Mouse (Mus musculus) neural tube, embryonic 11.5 days (tissue): ENCODE results near the gene Htt. TPM values are rescaled to one million over a fixed set of nuclear protein-coding genes. Genes with fewer than 3 reads are reported as not detected.

Source experiments
- ATAC-seq: fragments of 200-750 bp; cut with Nextera tagmentation; 2 replicates; pipeline ENCODE4 v1.8.0; 2017; ENCODE audit warnings: moderate number of reproducible peaks, mild to moderate bottlenecking, moderate TSS enrichment, moderate library complexity; ENCODE audit not compliant: insufficient read depth, low FRiP score, low TSS enrichment
- DNase-seq: peaks from one replicate; pipeline ENCODE4 v3.0.0-alpha.2; 2015; ENCODE audit warnings: low spot score
- H3K27ac ChIP-seq: fragments of 300-500 bp; sonication (generic); 2 replicates; pipeline ENCODE4 v1.5.1; 2014; ENCODE audit warnings: low read depth, mild to moderate bottlenecking, low read length
- H3K27me3 ChIP-seq: fragments of 300-500 bp; sonication (generic); 2 replicates; pipeline ENCODE4 v1.6.1; 2014; ENCODE audit warnings: mild to moderate bottlenecking, low read length, mixed read lengths; ENCODE audit not compliant: control insufficient read depth, insufficient read depth
- H3K36me3 ChIP-seq: fragments of 300-500 bp; sonication (generic); 2 replicates; pipeline ENCODE4 v1.6.1; 2014; ENCODE audit warnings: mild to moderate bottlenecking, low read length, moderate library complexity, mixed read lengths; ENCODE audit not compliant: control insufficient read depth, insufficient read depth
- H3K4me1 ChIP-seq: fragments of 300-500 bp; sonication (generic); 2 replicates; pipeline ENCODE4 v1.6.1; 2014; ENCODE audit warnings: low read length, mixed read lengths; ENCODE audit not compliant: control insufficient read depth, insufficient read depth
- H3K4me2 ChIP-seq: fragments of 300-500 bp; sonication (generic); 2 replicates; pipeline ENCODE4 v1.6.1; 2014; ENCODE audit warnings: low read depth, mild to moderate bottlenecking, moderate library complexity
- H3K4me3 ChIP-seq: fragments of 300-500 bp; sonication (generic); 2 replicates; pipeline ENCODE4 v1.5.1; 2014; ENCODE audit warnings: low read depth, low read length
- H3K9ac ChIP-seq: fragments of 300-500 bp; sonication (generic); 2 replicates; pipeline ENCODE4 v1.6.1; 2014; ENCODE audit warnings: mild to moderate bottlenecking, low read length
- H3K9me3 ChIP-seq: fragments of 300-500 bp; sonication (generic); 2 replicates; pipeline ENCODE4 v1.6.1; 2016; ENCODE audit warnings: low read length; ENCODE audit not compliant: control insufficient read depth
- WGBS: fragments of 180-500 bp; shearing (Covaris S2); extraction: QIAGEN DNeasy Blood & Tissue Kit; methylation state at CpG from one replicate; pipeline ENCODE4 v1.1.7; 2014; 5-methylcytosine and 5-hydroxymethylcytosine counted together
- polyA plus RNA-seq: library from polyadenylated mRNA; unstranded; fragments of >200 nt; fragmentation: Nextera tagmentation; extraction: Ambion mirVana; gene quantifications from 2 replicates; pipeline ENCODE4 v1.2.1, GENCODE M21; 2014

Gene Htt
- polyA plus RNA-seq, 1 experiment from 2014 or later = 16.3 TPM

GRCm38 (mm10) chr5:34902811-34903385 lies 141.4 kb downstream of the Htt start:
- no peak for DNase-seq
- no peak overlapping the region for H3K4me3 ChIP-seq

GRCm38 (mm10) chr5:34904412-34904811 lies 142.9 kb downstream of the Htt start:
- Histone ChIP-seq H3K4me2 (no peak overlapping the region), H3K36me3 (peaks cover 19% of the 10 kb centered on the region), H3K9ac (no peak overlapping the region), H3K4me3 (no peak overlapping the region), H3K9me3 (no peaks in the 10 kb centered on the region), H3K4me1 (no peaks in the 10 kb centered on the region), H3K27me3 (no peaks in the 10 kb centered on the region), H3K27ac (no peak overlapping the region)
- DNase-seq = no peak
- ATAC-seq = no peak

More at GRCm38 (mm10) chr5:34902811-34903385, 141.4 kb downstream of the Htt start:
- H3K27ac ChIP-seq = no peak overlapping the region
- H3K9me3 ChIP-seq = no peaks in the 10 kb centered on the region
- no peaks in the 10 kb centered on the region for H3K27me3 ChIP-seq
- no peaks in the 10 kb centered on the region for H3K4me1 ChIP-seq
- 97% methylated on average over 5 of the region's 5 CpGs for WGBS
- no peak overlapping the region for H3K4me2 ChIP-seq
- no peak overlapping the region for H3K9ac ChIP-seq
- H3K36me3 ChIP-seq = peaks cover 18% of the 10 kb centered on the region
- no peak for ATAC-seq

- H3K27me3 ChIP-seq = no peaks in the 10 kb centered on the region
- no peaks in the 10 kb centered on the region for H3K9me3 ChIP-seq
- H3K4me1 ChIP-seq = no peaks in the 10 kb centered on the region
- no peak overlapping the region for H3K4me3 ChIP-seq
- H3K27ac ChIP-seq = no peak overlapping the region
- DNase-seq (no peak), ATAC-seq (no peak)
- H3K9ac ChIP-seq = no peak overlapping the region
- peaks cover 14% of the 10 kb centered on the region for H3K36me3 ChIP-seq
- WGBS = 93% methylated on average over 4 of the region's 4 CpGs
- H3K4me2 ChIP-seq = no peak overlapping the region
Measured at GRCm38 (mm10) chr5:34907230-34907629, 145.7 kb downstream of the Htt start.

GRCm38 (mm10) chr5:34907910-34908725 lies 146.6 kb downstream of the Htt start, which contains the start of gene Msantd1:
Gene Msantd1 (plus strand): TSS chr5:34908012.
- no peaks in the 10 kb centered on the region for H3K27me3 ChIP-seq
- no peak within 1 kb of the TSS for H3K9ac ChIP-seq
- no peaks in the 10 kb centered on the region for H3K4me1 ChIP-seq
- WGBS = 76% methylated on average over 6 of the region's 6 CpGs
- H3K4me3 ChIP-seq = no peak within 1 kb of the TSS
- H3K9me3 ChIP-seq = no peaks in the 10 kb centered on the region
- peaks cover 14% of the 10 kb centered on the region for H3K36me3 ChIP-seq
- ATAC-seq (no peak), DNase-seq (no peak)
- no peak within 1 kb of the TSS for H3K27ac ChIP-seq
- H3K4me2 ChIP-seq = no peak within 1 kb of the TSS

- Histone ChIP-seq H3K9ac (no peak overlapping the region), H3K27me3 (no peaks in the 10 kb centered on the region), H3K4me1 (no peaks in the 10 kb centered on the region), H3K36me3 (peaks cover 14% of the 10 kb centered on the region), H3K27ac (no peak overlapping the region), H3K9me3 (no peaks in the 10 kb centered on the region), H3K4me3 (no peak overlapping the region), H3K4me2 (no peak overlapping the region)
- ATAC-seq (no peak), DNase-seq (no peak)
- WGBS = 86% methylated on average over 9 of the region's 9 CpGs
Measured at GRCm38 (mm10) chr5:34908726-34909633, 147.4 kb downstream of the Htt start.

GRCm38 (mm10) chr5:34909634-34910503 lies 148.3 kb downstream of the Htt start:
- WGBS = 93% methylated on average over 1 of the region's 1 CpGs
- Histone ChIP-seq H3K4me3 (no peak overlapping the region), H3K9ac (no peak overlapping the region), H3K27ac (no peak overlapping the region), H3K4me2 (no peak overlapping the region), H3K36me3 (peaks cover 14% of the 10 kb centered on the region), H3K27me3 (no peaks in the 10 kb centered on the region), H3K9me3 (no peaks in the 10 kb centered on the region), H3K4me1 (no peaks in the 10 kb centered on the region)
- no peak for ATAC-seq
- no peak for DNase-seq

GRCm38 (mm10) chr5:34910504-34910815 lies 148.9 kb downstream of the Htt start:
- Histone ChIP-seq H3K4me2 (no peak overlapping the region), H3K4me1 (no peaks in the 10 kb centered on the region), H3K27ac (no peak overlapping the region), H3K27me3 (no peaks in the 10 kb centered on the region), H3K36me3 (peaks cover 10% of the 10 kb centered on the region), H3K4me3 (no peak overlapping the region), H3K9ac (no peak overlapping the region), H3K9me3 (no peaks in the 10 kb centered on the region)
- no peak for DNase-seq
- 77% methylated on average over 4 of the region's 4 CpGs for WGBS
- ATAC-seq = no peak

- no peak for ATAC-seq
- Histone ChIP-seq H3K27ac (no peak overlapping the region), H3K9me3 (no peaks in the 10 kb centered on the region), H3K9ac (no peak overlapping the region), H3K4me1 (peaks cover 4% of the 10 kb centered on the region; the same call in 1 of the 2 replicates), H3K36me3 (no peaks in the 10 kb centered on the region), H3K27me3 (no peaks in the 10 kb centered on the region), H3K4me3 (no peak overlapping the region), H3K4me2 (no peak overlapping the region)
- DNase-seq = peak; percentile 75
- WGBS = 35% methylated on average over 1 of the region's 1 CpGs
Measured at GRCm38 (mm10) chr5:34915801-34916200, 154.3 kb downstream of the Htt start.
